21 mouse cellular contexts compared by ENCODE assay signal in genomic region chr10:52426314-52426980, GRCm38 (mm10). TPM values are rescaled to one million over a fixed set of nuclear protein-coding genes. Genes with fewer than 3 reads are reported as not detected.
"Had no signal": no experiment of that assay in that cellular context is flagged by ENCODE, and none has a peak within 500 bp of the region (broad histone marks: within the 10 kb centered on the region; RNA-seq: fewer than 3 reads in every experiment).

No protein-coding gene starts in this region.

- DNase-seq: layer of hippocampus, postnatal 36 days; lung, adult 18-20 months; lung, postnatal 10 days; lung, postnatal 36 days; thymus, postnatal 25 days had no signal

- H3K27ac ChIP-seq: kidney, postnatal 0 days; left cerebral cortex, adult 2 months; liver, embryonic 15.5 days; lung, embryonic 15.5 days; midbrain, embryonic 13.5 days; stomach, postnatal 0 days had no signal

- H3K4me3 ChIP-seq: left cerebral cortex, adult 2 months; liver, embryonic 15.5 days; lung, embryonic 15.5 days; midbrain, embryonic 13.5 days had no signal

- H3K9me3 ChIP-seq: liver, embryonic 15.5 days; lung, embryonic 15.5 days; midbrain, embryonic 13.5 days had no signal

- ATAC-seq: midbrain, embryonic 13.5 days had no signal

- H3K4me2 ChIP-seq: liver, embryonic 11.5 days; liver, embryonic 15.5 days; lung, embryonic 15.5 days; midbrain, embryonic 13.5 days had no signal

- H3K27me3 ChIP-seq: liver, embryonic 15.5 days; lung, embryonic 15.5 days; midbrain, embryonic 13.5 days had no signal

- H3K9ac ChIP-seq: liver, embryonic 15.5 days; lung, embryonic 15.5 days; midbrain, embryonic 13.5 days had no signal

- H3K4me1 ChIP-seq: lung, embryonic 15.5 days had no signal

RNA-seq across cellular contexts. Expression of gene Nepn, which starts 37.7 kb away (rescaled TPM):
- total RNA-seq: layer of hippocampus, adult 8-10 months; layer of hippocampus, postnatal 10 days; layer of hippocampus, postnatal 36 days; left cerebral cortex, adult 2 months; left cerebral cortex, postnatal 10 days; left cerebral cortex, postnatal 36 days; midbrain, postnatal 0 days had no signal
- polyA plus RNA-seq: kidney, embryonic 14.5 days; limb, embryonic 11.5 days; liver, embryonic 15.5 days; lung, embryonic 15.5 days; midbrain, embryonic 13.5 days; midbrain, postnatal 0 days; neural tube, embryonic 11.5 days; neural tube, embryonic 14.5 days had no signal
